Mouse (Mus musculus) hematopoietic multipotent progenitor cell, adult 10-12 weeks (in vitro differentiated cells): ENCODE results near the gene Strbp. TPM values are rescaled to one million over a fixed set of nuclear protein-coding genes. Genes with fewer than 3 reads are reported as not detected.

Experiments
- polyA plus RNA-seq: library from polyadenylated mRNA; stranded (reverse); fragments of >175 nt; gene quantifications from 2 replicates; pipeline ENCODE4 v1.2.3, GENCODE M21; 2012; ENCODE audit warnings: low replicate concordance

Strbp gene
- polyA plus RNA-seq = 18.3 and 29.9 TPM in 2 replicates

DNA sequence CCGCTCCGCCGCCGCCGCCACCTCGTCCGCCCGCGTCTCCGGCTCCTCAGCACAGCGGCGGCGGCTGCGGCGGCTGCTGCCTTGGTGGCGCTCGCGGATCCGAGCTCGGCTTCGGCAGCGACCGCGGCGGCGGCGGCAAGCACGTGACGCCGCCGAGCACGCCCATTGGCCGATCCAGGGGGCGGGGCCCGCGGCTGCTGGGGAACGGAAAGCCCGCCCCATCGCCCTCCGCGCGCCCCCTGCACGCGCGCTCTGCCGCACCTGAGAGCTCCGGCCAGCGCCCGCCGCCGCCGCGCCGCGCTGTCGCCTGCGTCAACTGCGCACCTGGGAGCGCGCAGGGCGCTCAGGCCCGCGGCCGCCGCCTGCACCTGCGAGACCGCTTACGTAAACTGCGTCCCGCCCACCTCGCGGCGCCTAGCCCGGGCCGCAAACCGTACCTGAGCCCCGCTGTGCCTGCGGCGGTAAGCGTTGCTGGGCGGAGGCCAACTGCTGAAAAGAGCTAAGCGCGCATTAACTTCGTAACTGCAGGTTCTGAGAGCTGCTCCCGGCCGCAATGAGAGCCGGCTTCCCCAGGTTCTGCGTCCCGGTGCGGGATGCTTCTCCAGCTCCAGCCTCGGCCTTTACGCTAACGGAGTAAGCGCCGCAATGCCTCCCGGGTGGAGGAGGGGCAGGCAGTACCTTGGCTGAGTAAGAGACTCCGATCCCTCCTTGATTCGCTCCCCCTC lies at the start of gene Strbp:
TSS of gene Strbp (minus strand) at position 630 of the 725 bp plus-strand sequence.

DNA sequence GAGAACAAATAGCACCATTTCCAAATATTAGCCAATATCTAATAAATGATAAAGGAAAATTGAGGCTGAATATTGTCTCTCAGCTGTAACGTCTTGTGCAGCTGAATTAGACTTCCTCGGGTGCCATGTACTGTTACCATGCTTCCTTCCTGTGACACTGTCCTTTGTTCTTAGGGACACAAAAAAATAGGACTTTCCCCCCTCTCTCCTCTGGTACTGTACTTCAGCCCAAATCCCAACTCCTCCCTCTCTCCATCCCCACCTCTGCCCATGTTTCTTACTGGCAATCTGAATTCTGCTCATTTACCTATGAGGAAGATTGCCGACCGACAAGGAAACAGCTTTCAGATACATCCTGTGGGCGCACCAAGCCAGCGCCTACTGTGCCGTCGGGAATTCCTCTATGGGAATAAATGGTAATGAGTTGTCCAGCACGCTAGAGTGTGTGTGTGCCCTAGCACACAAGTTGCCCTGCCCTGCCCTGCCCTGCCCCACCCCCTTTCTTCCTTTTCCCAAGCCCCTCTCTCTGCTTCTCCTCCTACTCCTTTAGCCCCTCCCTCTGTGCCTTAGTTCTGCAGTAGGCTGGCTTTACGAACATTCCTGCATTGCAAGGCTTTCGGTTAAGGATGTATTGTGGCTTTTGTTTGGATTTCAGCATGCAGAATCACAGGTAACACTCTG lies 187.5 kb downstream of the Strbp start, which contains the start of gene Gpr21:
TSS of gene Gpr21 (plus strand) at position 303 of the 681 bp plus-strand sequence.

DNA sequence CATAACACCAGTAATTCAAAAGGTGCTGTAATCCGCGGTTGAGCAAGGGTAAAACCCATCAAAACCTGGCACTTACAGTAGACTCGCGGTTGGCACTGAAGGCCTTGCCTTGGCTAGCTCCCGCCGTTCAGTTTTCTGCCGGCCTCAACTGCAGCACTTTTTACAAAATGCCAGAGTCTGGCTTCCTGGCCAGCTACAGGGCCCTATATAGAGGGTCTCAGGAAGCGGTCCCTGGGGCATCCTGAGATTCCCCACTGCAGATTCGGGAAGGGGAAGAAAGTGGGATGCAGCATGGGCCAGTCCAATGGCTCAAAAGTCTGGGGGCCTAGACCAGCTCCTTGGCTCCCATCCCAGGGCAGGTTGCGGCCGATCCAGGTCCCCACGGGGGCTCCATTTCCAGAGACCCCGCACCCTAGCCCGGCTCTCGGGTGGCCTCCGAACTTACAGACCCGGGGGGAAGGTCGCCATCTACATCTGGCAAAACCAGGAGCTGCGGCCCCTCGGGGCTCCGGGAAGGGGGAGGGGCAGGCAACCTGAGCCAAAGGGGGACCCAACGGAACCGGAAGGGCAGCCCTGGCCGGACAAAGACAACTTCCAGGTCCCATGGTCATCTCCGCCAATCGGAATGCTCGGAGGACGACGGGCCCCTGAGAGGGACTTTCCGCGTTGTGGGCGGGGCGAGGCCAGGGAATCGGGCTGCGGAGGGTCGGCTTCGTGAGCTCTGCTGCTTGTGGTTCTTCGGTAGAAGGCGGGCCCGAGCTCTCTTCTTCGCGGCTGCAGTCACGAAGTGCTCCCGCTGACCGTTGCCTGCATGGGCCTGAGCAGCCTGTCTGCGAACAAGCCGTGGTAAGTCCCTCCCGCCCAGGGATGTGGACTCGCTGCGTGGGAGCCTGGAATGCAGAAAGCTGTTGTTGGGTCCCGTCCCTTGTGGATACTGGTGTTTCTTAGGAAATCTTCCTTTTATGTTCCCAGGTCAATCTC lies 260.8 kb downstream of the Strbp start, which contains the start of the genes Zbtb26, Zbtb6 and Rabgap1:
TSS of gene Zbtb26 (minus strand) at position 525 of the 981 bp plus-strand sequence.
TSS of gene Zbtb6 (minus strand) at position 561 of the 981 bp plus-strand sequence.
TSS of gene Rabgap1 (plus strand) at position 669 of the 981 bp plus-strand sequence.

Other genes starting within 250 kb of the Strbp start
- gene Gpr21, start 187.5 kb downstream of the Strbp start, polyA plus RNA-seq = not detected in 2 replicates
- gene Crb2, start 72.4 kb upstream of the Strbp start, polyA plus RNA-seq = 0.10 and 0.13 TPM in 2 replicates